Mouse (Mus musculus): ENCODE data around the gene Cacna1a. TPM values are rescaled to one million over a fixed set of nuclear protein-coding genes. Genes with fewer than 3 reads are reported as not detected.
A peak's percentile ranks its signal among the peaks of the same experiment; 100 is the strongest.

Cacna1a gene
- total and polyA plus RNA-seq, 3 experiments, result 3.2 to 5.1 TPM; not detected in 1

DNA sequence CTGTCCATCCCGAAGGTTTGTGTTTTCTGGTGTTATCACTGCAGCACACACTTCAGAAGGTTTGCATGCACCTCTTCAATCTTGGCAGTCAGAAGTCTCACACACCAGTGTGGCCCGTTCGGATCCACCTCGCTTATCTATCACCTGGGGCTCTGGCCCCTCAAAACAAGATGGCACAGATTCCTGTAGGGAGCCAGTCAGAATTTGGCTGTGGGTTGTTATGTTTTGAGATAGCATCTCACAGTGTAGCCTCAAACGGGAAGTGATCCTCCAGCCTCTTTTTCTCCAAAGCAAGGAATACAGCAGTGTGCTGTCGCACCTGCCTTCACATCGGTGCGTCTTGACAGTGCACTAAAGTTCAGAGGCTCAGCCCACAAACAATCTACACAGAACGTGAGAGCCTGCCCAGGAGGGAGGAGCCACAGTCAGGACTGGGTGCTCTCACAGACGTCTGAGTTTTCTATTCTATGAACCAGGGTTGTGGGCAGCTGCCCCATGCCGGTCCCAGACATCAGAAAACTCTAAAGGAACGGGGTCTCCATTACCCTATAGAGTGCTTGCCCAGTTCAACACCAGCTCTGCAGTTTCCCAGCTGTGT, 178.7 kb downstream of the Cacna1a start:
- Histone ChIP-seq H3K4me3 (ENCODE audit: control insufficient read depth in 1 of 2, insufficient read depth in 1 of 2, low read depth in 2 of 2, low read length in 2 of 2) (peak overlapping the region; percentile 23 to 44; a peak in 3 of 4 replicates), H3K4me1 (ENCODE audit: control insufficient read depth in 1 of 2, insufficient read depth in 2 of 2, low read length in 2 of 2) (peaks cover 2 to 21% of the 10 kb centered on the region in 2 experiments), H3K9me3 (replicated peaks; ENCODE audit: insufficient read depth, low read length) (no peaks in the 10 kb centered on the region), H3K36me3 (ENCODE audit: control insufficient read depth in 1 of 2, insufficient read depth in 2 of 2, low read length in 2 of 2) (peaks cover 0 to 7% of the 10 kb centered on the region in 2 experiments; a peak in 2 of 4 replicates), H3K27ac (ENCODE audit: control insufficient read depth, low read depth, low read length) (peak overlapping the region; percentile 70), H3K27me3 (ENCODE audit: control insufficient read depth in 1 of 2, insufficient read depth in 2 of 2, low read length in 2 of 2) (no peaks in the 10 kb centered on the region), H3K9ac (ENCODE audit: control insufficient read depth, low read depth, low read length, poor library complexity, severe bottlenecking) (peak overlapping the region; percentile 4; the same call in 1 of the 2 replicates), H3K79me2 (ENCODE audit: control insufficient read depth, insufficient read depth, low read length, poor library complexity) (no peaks in the 10 kb centered on the region)
- 0 out of 2 replicates have a peak, but pooled peaks have one; percentile 18 for TF ChIP-seq ELF1 (IDR thresholded peaks at IDR 0.05; ENCODE audit: low read depth, low read length)
- TF ChIP-seq USF1 (IDR thresholded peaks at IDR 0.05; ENCODE audit: low read depth, low read length), result no peak
- peak; percentile 50; the same call in 1 of the 2 replicates for TF ChIP-seq GATA1 (IDR thresholded peaks at IDR 0.05; ENCODE audit: low read depth, low read length)
- TF ChIP-seq GABPA (IDR thresholded peaks at IDR 0.05; ENCODE audit: low read depth, low read length), result no peak
- 0 out of 2 replicates have a peak, but pooled peaks have one; percentile 7 for TF ChIP-seq MXI1 (IDR thresholded peaks at IDR 0.05; ENCODE audit: low read depth, low read length)
- TF ChIP-seq EP300 (IDR thresholded peaks at IDR 0.05; ENCODE audit: low read depth in 1 of 2, low read length in 2 of 2), result no peak
- no peak for TF ChIP-seq NELFE (IDR thresholded peaks at IDR 0.05; ENCODE audit: low read depth, low read length)
- TF ChIP-seq MYB (IDR thresholded peaks at IDR 0.05; ENCODE audit: low read depth, low read length), result no peak
- TF ChIP-seq ETS1 (IDR thresholded peaks at IDR 0.05; ENCODE audit: low read depth, low read length), result peak; percentile 47; the same call in 1 of the 2 replicates
- 0 out of 2 replicates have a peak, but pooled peaks have one; percentile 30 for TF ChIP-seq SIN3A (IDR thresholded peaks at IDR 0.05; ENCODE audit: low read length)
- TF ChIP-seq TAL1 (IDR thresholded peaks at IDR 0.05; ENCODE audit: low read length), result peak; percentile 38
- TF ChIP-seq MEF2A (IDR thresholded peaks at IDR 0.05; ENCODE audit: extremely low read depth, insufficient replicate concordance, low read depth, low read length, poor library complexity, severe bottlenecking), result no peak
- peak; percentile 23; the same call in 1 of the 2 replicates for TF ChIP-seq TCF12 (IDR thresholded peaks at IDR 0.05; ENCODE audit: low read depth, low read length)
- no peak for TF ChIP-seq UBTF (IDR thresholded peaks at IDR 0.05; ENCODE audit: borderline replicate concordance, insufficient read depth, low read depth, low read length)
- TF ChIP-seq RCOR1 (IDR thresholded peaks at IDR 0.05; ENCODE audit: low read depth, low read length), result peak; percentile 63; the same call in 1 of the 2 replicates
- TF ChIP-seq CHD1 (IDR thresholded peaks at IDR 0.05; ENCODE audit: low read depth, low read length), result no peak
- no peak for TF ChIP-seq CTCF (IDR thresholded peaks at IDR 0.05 in 2 of 3, conservative IDR thresholded peaks at IDR 0.05 in 1 of 3; ENCODE audit: control insufficient read depth in 1 of 3, insufficient read depth in 1 of 3, low read depth in 2 of 3, low read length in 3 of 3, poor library complexity in 1 of 3, severe bottlenecking in 1 of 3)
- TF ChIP-seq E2F4 (IDR thresholded peaks at IDR 0.05; ENCODE audit: borderline replicate concordance, low read depth, low read length), result no peak
- TF ChIP-seq HCFC1 (IDR thresholded peaks at IDR 0.05; ENCODE audit: low read depth, low read length), result no peak
- peak; percentile 79 for DNase-seq (ENCODE audit: low read depth, low spot score)

Measured in MEL (cell line).